Mouse (Mus musculus): ENCODE results near the gene Strap. TPM values are rescaled to one million over a fixed set of nuclear protein-coding genes. Genes with fewer than 3 reads are reported as not detected.

The Strap gene
- polyA plus RNA-seq, 1 experiment from 2014 or later: 161 TPM

DNA sequence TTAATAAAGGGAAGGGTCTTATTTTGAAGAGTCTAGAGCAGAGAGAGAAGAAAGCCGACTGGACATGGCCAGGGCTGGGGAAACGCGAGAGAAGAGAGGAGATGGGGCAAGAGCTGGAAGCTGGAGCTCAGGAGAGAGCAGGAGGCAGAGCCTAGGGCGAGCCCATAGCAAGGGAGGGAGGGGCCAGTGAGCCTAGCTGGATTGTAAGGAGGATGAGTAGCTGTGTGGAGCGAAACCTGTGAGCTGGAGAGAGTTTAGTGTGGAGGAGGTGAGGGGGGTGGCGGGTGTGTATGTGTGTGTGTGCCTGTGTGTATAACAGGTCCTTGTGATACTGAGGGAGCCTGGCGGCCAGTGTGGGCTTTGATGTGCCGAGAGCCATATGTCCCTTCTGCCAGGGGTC, 24.8 kb downstream of the Strap start:
- 42% methylated on average over 8 of the region's 8 CpGs for WGBS
- Histone ChIP-seq H3K36me3 (ENCODE audit: control insufficient read depth, insufficient read depth, low read length) (no peaks in the 10 kb centered on the region), H3K9ac (ENCODE audit: low read depth, low read length) (no peak overlapping the region), H3K27me3 (replicated peaks; ENCODE audit: control insufficient read depth, insufficient read depth, low read length) (no peaks in the 10 kb centered on the region), H3K4me2 (ENCODE audit: low read depth, low read length) (no peak overlapping the region), H3K27ac (replicated peaks; ENCODE audit: low read depth, low read length) (no peak overlapping the region), H3K9me3 (ENCODE audit: control insufficient read depth, low read length) (no peaks in the 10 kb centered on the region), H3K4me3 (ENCODE audit: low read depth, low read length) (no peak overlapping the region), H3K4me1 (ENCODE audit: control insufficient read depth, insufficient read depth, low read length) (no peaks in the 10 kb centered on the region)
- DNase-seq (ENCODE audit: low spot score): no peak
- peak; percentile 58 for ATAC-seq (ENCODE audit: low read depth)

DNA sequence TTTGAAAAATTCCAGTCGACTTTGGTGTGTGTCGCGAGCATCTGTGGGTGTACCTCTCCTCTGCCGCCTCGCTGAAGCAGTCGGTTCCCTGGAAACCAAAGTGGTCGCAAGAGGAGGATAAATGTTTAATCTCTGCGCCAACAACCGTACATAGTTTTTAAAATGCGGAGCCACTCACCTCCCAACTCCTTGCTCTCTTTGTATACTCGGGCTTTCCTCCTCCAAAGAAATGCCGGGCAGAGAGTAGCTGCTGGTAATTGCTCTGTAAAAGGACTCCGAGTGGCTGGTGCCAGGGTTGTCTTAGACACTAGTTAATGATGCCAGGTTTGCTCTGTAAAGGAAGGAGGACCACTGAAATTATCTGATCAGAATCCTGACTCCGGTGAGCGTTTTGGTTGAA, 26.1 kb downstream of the Strap start:
- Histone ChIP-seq H3K4me3 (ENCODE audit: low read depth, low read length) (no peak overlapping the region), H3K4me2 (ENCODE audit: low read depth, low read length) (no peak overlapping the region), H3K4me1 (ENCODE audit: control insufficient read depth, insufficient read depth, low read length) (no peaks in the 10 kb centered on the region), H3K9me3 (ENCODE audit: control insufficient read depth, low read length) (no peaks in the 10 kb centered on the region), H3K36me3 (ENCODE audit: control insufficient read depth, insufficient read depth, low read length) (no peaks in the 10 kb centered on the region), H3K27me3 (replicated peaks; ENCODE audit: control insufficient read depth, insufficient read depth, low read length) (no peaks in the 10 kb centered on the region), H3K27ac (replicated peaks; ENCODE audit: low read depth, low read length) (no peak overlapping the region), H3K9ac (ENCODE audit: low read depth, low read length) (no peak overlapping the region)
- ATAC-seq (ENCODE audit: low read depth) (no peak), DNase-seq (ENCODE audit: low spot score) (no peak)
- WGBS: 82% methylated on average over 15 of the region's 15 CpGs

DNA sequence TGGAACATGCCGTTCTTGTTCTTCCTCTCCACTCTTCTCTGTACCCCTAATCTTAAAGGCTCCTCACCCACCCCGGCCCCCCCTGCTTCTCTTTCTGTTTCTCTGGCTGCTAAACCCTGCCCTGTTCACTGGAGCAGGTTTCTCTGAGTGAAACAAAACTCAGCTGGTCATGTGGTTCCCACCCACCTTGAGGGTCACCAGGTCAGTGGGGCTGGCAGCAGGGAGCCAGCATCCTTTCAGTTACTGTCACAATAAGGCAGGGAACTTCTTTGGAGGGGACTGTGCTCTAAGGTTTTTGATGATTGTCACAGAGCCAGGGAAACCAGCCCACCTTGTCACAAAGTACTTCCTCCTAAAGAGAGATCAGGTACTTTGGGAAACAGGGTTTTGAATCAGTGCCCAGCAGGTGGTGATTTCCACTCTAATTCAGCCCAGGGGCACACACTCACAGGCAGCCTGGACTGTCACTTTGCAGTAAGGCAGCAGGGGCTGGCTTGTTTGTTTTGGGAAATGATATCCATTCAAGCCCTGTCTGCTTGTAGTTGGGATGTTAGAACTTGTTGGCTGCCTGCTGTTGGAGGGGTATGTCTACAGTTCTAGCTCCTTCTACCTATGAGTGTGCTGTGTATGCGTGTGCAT, 29.8 kb downstream of the Strap start:
- WGBS: 47% methylated on average over 3 of the region's 3 CpGs
- peak; percentile 80 for DNase-seq (ENCODE audit: low spot score)
- peak; percentile 77 for ATAC-seq (ENCODE audit: low read depth)

DNA sequence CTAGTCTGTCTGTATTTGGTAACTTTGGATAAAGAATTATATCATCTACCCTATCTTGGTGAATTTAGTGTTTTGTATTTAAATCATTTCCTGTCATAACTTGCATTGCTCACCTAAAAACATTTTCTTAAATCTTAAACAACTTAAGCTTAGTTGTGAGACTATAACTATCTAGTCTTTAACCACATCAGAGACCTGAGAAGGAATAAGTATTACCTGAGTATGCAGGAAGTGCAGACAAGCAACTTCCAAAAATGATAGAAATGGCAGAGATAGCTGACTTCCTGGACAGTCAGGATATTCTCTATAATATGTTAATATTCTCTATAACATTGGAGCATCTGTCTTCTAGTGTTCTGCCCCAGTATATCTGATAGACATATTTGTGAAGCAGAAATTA, 31.3 kb downstream of the Strap start:
- no peak for DNase-seq (ENCODE audit: low spot score)
- ATAC-seq (ENCODE audit: low read depth): no peak
- Histone ChIP-seq H3K9me3 (ENCODE audit: control insufficient read depth, low read length) (no peaks in the 10 kb centered on the region), H3K4me2 (ENCODE audit: low read depth, low read length) (no peak overlapping the region), H3K9ac (ENCODE audit: low read depth, low read length) (no peak overlapping the region), H3K36me3 (ENCODE audit: control insufficient read depth, insufficient read depth, low read length) (no peaks in the 10 kb centered on the region), H3K4me3 (ENCODE audit: low read depth, low read length) (no peak overlapping the region), H3K4me1 (ENCODE audit: control insufficient read depth, insufficient read depth, low read length) (no peaks in the 10 kb centered on the region), H3K27me3 (replicated peaks; ENCODE audit: control insufficient read depth, insufficient read depth, low read length) (no peaks in the 10 kb centered on the region), H3K27ac (replicated peaks; ENCODE audit: low read depth, low read length) (no peak overlapping the region)

More for the DNA sequence above, 29.8 kb downstream of the Strap start:
- no peak overlapping the region for H3K4me2 ChIP-seq (ENCODE audit: low read depth, low read length)
- H3K9ac ChIP-seq (ENCODE audit: low read depth, low read length): no peak overlapping the region
- H3K4me1 ChIP-seq (ENCODE audit: control insufficient read depth, insufficient read depth, low read length): no peaks in the 10 kb centered on the region
- no peaks in the 10 kb centered on the region for H3K9me3 ChIP-seq (ENCODE audit: control insufficient read depth, low read length)
- H3K27me3 ChIP-seq (replicated peaks; ENCODE audit: control insufficient read depth, insufficient read depth, low read length): no peaks in the 10 kb centered on the region
- H3K27ac ChIP-seq (replicated peaks; ENCODE audit: low read depth, low read length): no peak overlapping the region
- H3K4me3 ChIP-seq (ENCODE audit: low read depth, low read length): no peak overlapping the region
- H3K36me3 ChIP-seq (ENCODE audit: control insufficient read depth, insufficient read depth, low read length): no peaks in the 10 kb centered on the region

DNA sequence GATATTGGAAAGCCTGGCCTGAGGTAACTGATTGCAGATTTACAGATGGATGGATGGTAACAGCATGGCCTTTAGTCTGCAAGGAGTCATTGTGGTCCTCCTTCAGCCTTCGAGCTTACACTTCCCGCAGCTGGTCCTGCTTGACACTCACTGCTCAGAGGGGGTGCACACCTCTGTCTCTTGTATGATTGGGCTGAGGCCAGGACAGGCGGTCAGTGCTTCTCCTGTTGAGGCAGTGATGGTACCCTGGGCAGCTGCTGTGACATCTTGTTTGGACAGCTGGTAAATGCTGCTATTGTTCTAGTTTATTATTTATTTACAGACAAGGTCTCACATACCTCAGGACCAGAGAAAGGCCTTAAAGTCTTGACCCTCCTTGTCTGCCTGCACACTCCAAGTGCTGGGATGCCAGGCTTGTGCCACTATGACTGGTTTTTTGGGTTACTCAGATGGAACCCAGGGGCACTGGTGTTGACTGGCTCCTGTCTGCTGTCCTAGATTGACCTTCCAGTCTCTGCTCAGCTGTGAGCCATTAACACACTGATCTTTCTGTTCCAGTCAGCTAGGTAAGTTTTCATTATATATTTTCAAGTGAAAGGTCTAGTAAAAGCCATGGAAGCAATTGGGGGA, 36.9 kb downstream of the Strap start:
- H3K4me1 ChIP-seq (ENCODE audit: control insufficient read depth, insufficient read depth, low read length): no peaks in the 10 kb centered on the region
- no peak for ATAC-seq (ENCODE audit: low read depth)
- H3K27me3 ChIP-seq (replicated peaks; ENCODE audit: control insufficient read depth, insufficient read depth, low read length): no peaks in the 10 kb centered on the region
- no peak overlapping the region for H3K27ac ChIP-seq (replicated peaks; ENCODE audit: low read depth, low read length)
- no peak for DNase-seq (ENCODE audit: low spot score)
- no peak overlapping the region for H3K4me3 ChIP-seq (ENCODE audit: low read depth, low read length)
- 36% methylated on average over 3 of the region's 3 CpGs for WGBS
- no peak overlapping the region for H3K9ac ChIP-seq (ENCODE audit: low read depth, low read length)
- no peaks in the 10 kb centered on the region for H3K9me3 ChIP-seq (ENCODE audit: control insufficient read depth, low read length)
- H3K36me3 ChIP-seq (ENCODE audit: control insufficient read depth, insufficient read depth, low read length): no peaks in the 10 kb centered on the region
- no peak overlapping the region for H3K4me2 ChIP-seq (ENCODE audit: low read depth, low read length)

DNA sequence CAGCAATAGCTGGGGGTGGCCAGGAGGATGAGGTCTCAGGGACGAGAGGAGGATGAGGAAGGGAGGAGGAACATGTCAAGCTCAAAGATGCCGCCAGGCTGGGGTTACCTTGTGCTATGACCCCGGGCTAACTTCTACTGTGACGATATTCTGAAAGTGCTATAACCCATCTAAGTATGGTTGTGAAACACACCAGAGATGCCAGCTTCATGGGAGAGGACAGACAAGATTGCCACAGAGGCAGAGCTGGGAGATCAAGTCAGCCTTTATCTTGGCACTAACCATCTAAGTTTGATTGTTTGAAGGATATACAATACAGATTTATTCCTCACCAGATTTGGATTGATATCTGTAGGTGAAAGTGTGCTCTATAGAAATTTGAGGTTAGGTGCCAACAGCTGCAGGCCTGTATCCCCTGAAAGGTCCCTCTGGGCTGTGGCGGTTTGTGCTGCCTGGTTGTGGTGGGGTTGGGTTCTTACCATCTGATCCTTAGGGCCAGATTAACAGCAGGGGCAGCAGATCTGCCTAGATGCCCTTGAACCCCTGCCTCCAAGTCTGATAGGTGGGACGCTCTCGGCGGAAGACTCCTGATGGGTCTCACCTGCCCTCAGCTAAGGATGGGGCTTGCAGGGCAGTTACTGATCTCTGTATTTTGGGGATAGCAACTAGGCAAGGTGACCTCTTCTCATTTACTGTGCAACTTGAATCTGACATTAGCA, 38.2 kb downstream of the Strap start:
- H3K9me3 ChIP-seq (ENCODE audit: control insufficient read depth, low read length): no peaks in the 10 kb centered on the region
- ATAC-seq (ENCODE audit: low read depth) (no peak), DNase-seq (ENCODE audit: low spot score) (no peak)
- no peak overlapping the region for H3K9ac ChIP-seq (ENCODE audit: low read depth, low read length)
- WGBS: 95% methylated on average over 8 of the region's 8 CpGs
- no peaks in the 10 kb centered on the region for H3K36me3 ChIP-seq (ENCODE audit: control insufficient read depth, insufficient read depth, low read length)
- no peak overlapping the region for H3K4me3 ChIP-seq (ENCODE audit: low read depth, low read length)
- no peaks in the 10 kb centered on the region for H3K4me1 ChIP-seq (ENCODE audit: control insufficient read depth, insufficient read depth, low read length)
- H3K27ac ChIP-seq (replicated peaks; ENCODE audit: low read depth, low read length): no peak overlapping the region
- no peaks in the 10 kb centered on the region for H3K27me3 ChIP-seq (replicated peaks; ENCODE audit: control insufficient read depth, insufficient read depth, low read length)
- no peak overlapping the region for H3K4me2 ChIP-seq (ENCODE audit: low read depth, low read length)

DNA sequence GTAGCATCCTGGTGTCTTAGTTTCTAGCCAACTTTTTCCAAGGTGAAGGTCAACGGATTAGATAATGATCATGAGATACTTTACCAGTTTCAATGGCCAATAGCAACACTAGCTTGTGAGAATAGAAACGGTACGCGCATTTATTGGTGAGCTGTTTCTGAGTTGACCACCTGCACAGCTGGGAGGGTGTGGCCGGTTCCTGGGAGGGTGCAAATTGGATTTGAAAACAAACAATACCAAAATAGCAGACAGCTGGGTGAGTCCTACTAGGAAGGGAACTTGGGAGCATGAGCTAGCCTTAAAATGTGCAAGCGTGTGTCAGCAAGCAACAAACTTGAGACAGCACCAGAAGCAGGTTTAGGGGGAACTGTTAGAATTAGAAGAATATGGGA, 38.8 kb downstream of the Strap start:
- no peaks in the 10 kb centered on the region for H3K9me3 ChIP-seq (ENCODE audit: control insufficient read depth, low read length)
- no peaks in the 10 kb centered on the region for H3K4me1 ChIP-seq (ENCODE audit: control insufficient read depth, insufficient read depth, low read length)
- H3K27ac ChIP-seq (replicated peaks; ENCODE audit: low read depth, low read length): no peak overlapping the region
- no peaks in the 10 kb centered on the region for H3K27me3 ChIP-seq (replicated peaks; ENCODE audit: control insufficient read depth, insufficient read depth, low read length)
- ATAC-seq (ENCODE audit: low read depth) (no peak), DNase-seq (ENCODE audit: low spot score) (no peak)
- no peak overlapping the region for H3K4me3 ChIP-seq (ENCODE audit: low read depth, low read length)
- 81% methylated on average over 6 of the region's 6 CpGs for WGBS
- H3K4me2 ChIP-seq (ENCODE audit: low read depth, low read length): no peak overlapping the region
- H3K36me3 ChIP-seq (ENCODE audit: control insufficient read depth, insufficient read depth, low read length): no peaks in the 10 kb centered on the region
- H3K9ac ChIP-seq (ENCODE audit: low read depth, low read length): no peak overlapping the region

DNA sequence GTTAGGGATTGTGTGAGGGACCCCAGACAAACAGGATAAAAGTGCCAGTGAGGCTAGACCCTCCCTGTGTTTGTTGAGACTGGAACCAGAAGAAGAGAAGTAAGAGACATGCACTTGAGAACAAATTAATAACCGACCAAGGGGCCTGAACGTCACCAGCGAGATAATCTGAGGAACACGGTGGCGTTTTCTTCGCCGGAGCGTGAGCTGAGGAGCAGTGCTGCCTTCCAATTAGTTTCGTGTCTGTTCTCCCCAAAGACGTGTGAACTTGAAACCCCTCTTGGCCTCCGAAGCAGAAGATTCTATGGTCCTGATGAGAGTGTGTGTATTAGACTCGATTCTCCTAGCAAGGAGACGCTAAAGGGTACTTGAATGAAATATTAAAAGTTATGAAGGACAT, 39.3 kb downstream of the Strap start:
- WGBS: 88% methylated on average over 13 of the region's 13 CpGs
- H3K36me3 ChIP-seq (ENCODE audit: control insufficient read depth, insufficient read depth, low read length): no peaks in the 10 kb centered on the region
- no peaks in the 10 kb centered on the region for H3K9me3 ChIP-seq (ENCODE audit: control insufficient read depth, low read length)
- no peak overlapping the region for H3K4me3 ChIP-seq (ENCODE audit: low read depth, low read length)
- no peaks in the 10 kb centered on the region for H3K27me3 ChIP-seq (replicated peaks; ENCODE audit: control insufficient read depth, insufficient read depth, low read length)
- DNase-seq (ENCODE audit: low spot score): no peak
- H3K4me1 ChIP-seq (ENCODE audit: control insufficient read depth, insufficient read depth, low read length): no peaks in the 10 kb centered on the region
- no peak for ATAC-seq (ENCODE audit: low read depth)
- H3K9ac ChIP-seq (ENCODE audit: low read depth, low read length): no peak overlapping the region
- no peak overlapping the region for H3K4me2 ChIP-seq (ENCODE audit: low read depth, low read length)
- H3K27ac ChIP-seq (replicated peaks; ENCODE audit: low read depth, low read length): no peak overlapping the region

DNA sequence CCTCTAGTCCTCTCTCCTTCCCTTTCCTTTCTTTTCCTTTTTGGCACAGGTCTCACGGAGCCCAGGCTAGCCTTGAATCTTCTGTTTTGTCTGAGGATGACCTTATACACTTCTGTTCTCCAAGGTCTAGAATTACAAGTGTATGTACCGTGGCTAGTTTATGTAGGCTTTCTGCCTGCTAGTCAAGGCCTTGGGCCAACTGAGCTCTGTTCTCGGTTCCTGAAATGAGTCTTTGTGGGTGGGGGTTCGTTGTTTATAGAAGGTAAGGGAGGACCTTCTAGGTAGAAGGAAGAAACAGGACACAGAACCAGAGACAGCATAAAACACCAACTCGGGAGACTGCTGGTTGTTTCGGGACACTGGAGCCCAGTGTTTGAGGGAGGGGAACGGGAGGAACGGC, 40.3 kb downstream of the Strap start:
- Histone ChIP-seq H3K4me2 (ENCODE audit: low read depth, low read length) (no peak overlapping the region), H3K9me3 (ENCODE audit: control insufficient read depth, low read length) (no peaks in the 10 kb centered on the region), H3K4me3 (ENCODE audit: low read depth, low read length) (no peak overlapping the region), H3K27ac (replicated peaks; ENCODE audit: low read depth, low read length) (no peak overlapping the region), H3K4me1 (ENCODE audit: control insufficient read depth, insufficient read depth, low read length) (no peaks in the 10 kb centered on the region), H3K36me3 (ENCODE audit: control insufficient read depth, insufficient read depth, low read length) (no peaks in the 10 kb centered on the region), H3K27me3 (replicated peaks; ENCODE audit: control insufficient read depth, insufficient read depth, low read length) (no peaks in the 10 kb centered on the region), H3K9ac (ENCODE audit: low read depth, low read length) (no peak overlapping the region)
- 80% methylated on average over 8 of the region's 8 CpGs for WGBS
- no peak for ATAC-seq (ENCODE audit: low read depth)
- DNase-seq (ENCODE audit: low spot score): no peak
